Mouse (Mus musculus) stomach, postnatal 0 days (tissue): ENCODE measurements around the gene Gtpbp3.

Source experiments
- CTCF ChIP-seq: IDR thresholded peaks from 2 replicates; pipeline ENCODE4 v1.5.1; 2016; ENCODE audit warnings: antibody characterized with exemption, low read depth, mild to moderate bottlenecking, moderate library complexity
- EP300 ChIP-seq: optimal IDR thresholded peaks from 2 replicates; pipeline ENCODE3; 2016; ENCODE audit warnings: antibody characterized with exemption

DNA sequence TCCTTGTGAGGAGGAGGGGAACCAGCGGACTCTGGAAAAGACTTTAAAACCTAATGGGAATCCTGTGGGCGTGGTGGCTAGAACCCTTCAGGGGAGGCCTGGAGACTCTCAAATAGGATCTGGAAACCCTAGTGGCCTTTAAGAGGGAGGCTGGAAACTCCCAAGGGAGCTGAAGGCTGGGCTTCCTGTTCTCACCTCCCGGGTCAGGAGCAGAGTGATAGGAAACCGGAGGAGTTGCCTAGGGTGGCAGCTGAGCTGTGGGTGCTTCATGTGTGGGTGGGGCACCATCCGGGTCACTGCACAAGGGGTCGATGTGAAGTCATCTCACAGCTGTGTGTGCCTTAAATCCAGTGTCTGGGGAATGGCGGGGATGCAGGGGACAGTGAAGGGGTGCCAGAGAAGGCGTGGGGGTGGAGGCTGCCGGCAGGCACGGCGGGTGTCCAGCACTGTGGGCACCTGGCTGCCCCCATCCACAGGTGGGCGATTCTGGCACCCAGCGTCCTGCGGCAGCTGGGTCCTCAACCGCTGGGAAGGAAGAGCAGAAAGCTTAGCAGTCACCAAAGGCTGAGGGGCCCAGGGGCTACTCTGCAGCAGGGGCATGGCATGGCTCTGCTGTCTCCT, 10.1 kb downstream of the Gtpbp3 start:
- TF ChIP-seq CTCF: no peak
- no peak for TF ChIP-seq EP300
